11 mouse cellular contexts compared by ENCODE assay signal in genomic region chr16:29054423-29054822, GRCm38 (mm10).
DNase-seq lines count a peak whose midpoint lies in the region; ATAC-seq and TF ChIP-seq lines count a peak whose summit lies in the region.
"Had no signal": no experiment of that assay in that cellular context is flagged by ENCODE, and none has a peak within 500 bp of the region (broad histone marks: within the 10 kb centered on the region; RNA-seq: fewer than 3 reads in every experiment).

No protein-coding gene starts in this region.

- H3K4me3 ChIP-seq in embryonic facial prominence, embryonic 14.5 days (ENCODE audit: low read depth, low read length) = no peak overlapping the region
- no peak overlapping the region for H3K4me3 ChIP-seq in hindbrain, embryonic 16.5 days (ENCODE audit: low read length)
- no peak overlapping the region for H3K4me3 ChIP-seq in kidney, embryonic 16.5 days (ENCODE audit: low read length)
- H3K4me3 ChIP-seq in layer of hippocampus, adult 2 months = no peak overlapping the region
- H3K4me3 ChIP-seq: limb, embryonic 12.5 days had no signal

- peak; percentile 38 to 48 for DNase-seq in right cerebral cortex, postnatal 10 days (ENCODE audit: low spot score in 2 of 2)
- DNase-seq in right cerebral cortex, postnatal 36 days (ENCODE audit: low spot score in 2 of 2) = no peak
- DNase-seq in embryonic facial prominence, embryonic 14.5 days (ENCODE audit: low spot score) = peak; percentile 45
- no peak for DNase-seq in natural killer cell, adult 2 months (ENCODE audit: low spot score in 2 of 2)
- DNase-seq in layer of hippocampus, adult 2 months (ENCODE audit: low spot score in 2 of 2) = no peak
- DNase-seq: gastrocnemius, postnatal 36 days; heart, postnatal 4 days; lung, adult 2 months had no signal

- peak overlapping the region; percentile 8; the same call in 1 of the 2 replicates for H3K9ac ChIP-seq in embryonic facial prominence, embryonic 14.5 days (ENCODE audit: low read depth, low read length)
- H3K9ac ChIP-seq in hindbrain, embryonic 16.5 days (ENCODE audit: low read depth, low read length) = no peak overlapping the region
- H3K9ac ChIP-seq in kidney, embryonic 16.5 days (replicated peaks; ENCODE audit: low read length) = no peak overlapping the region
- H3K9ac ChIP-seq: limb, embryonic 12.5 days had no signal

- no peaks in the 10 kb centered on the region for H3K36me3 ChIP-seq in embryonic facial prominence, embryonic 14.5 days (ENCODE audit: control insufficient read depth, insufficient read depth, low read length)
- no peaks in the 10 kb centered on the region for H3K36me3 ChIP-seq in hindbrain, embryonic 16.5 days (ENCODE audit: control insufficient read depth, insufficient read depth, low read length)
- no peaks in the 10 kb centered on the region for H3K36me3 ChIP-seq in kidney, embryonic 16.5 days (ENCODE audit: insufficient read depth, low read length)
- H3K36me3 ChIP-seq: limb, embryonic 12.5 days had no signal

- no peaks in the 10 kb centered on the region for H3K27me3 ChIP-seq in embryonic facial prominence, embryonic 14.5 days (replicated peaks; ENCODE audit: control insufficient read depth, insufficient read depth, low read length)
- no peaks in the 10 kb centered on the region for H3K27me3 ChIP-seq in hindbrain, embryonic 16.5 days (replicated peaks; ENCODE audit: control insufficient read depth, insufficient read depth, low read length)
- H3K27me3 ChIP-seq in kidney, embryonic 16.5 days (ENCODE audit: insufficient read depth, low read length) = no peaks in the 10 kb centered on the region
- H3K27me3 ChIP-seq: limb, embryonic 12.5 days had no signal

- H3K4me2 ChIP-seq in embryonic facial prominence, embryonic 14.5 days (ENCODE audit: low read depth, low read length) = peak overlapping the region; percentile 36
- peak overlapping the region; percentile 11; the same call in 1 of the 2 replicates for H3K4me2 ChIP-seq in hindbrain, embryonic 16.5 days (ENCODE audit: low read length)
- H3K4me2 ChIP-seq in kidney, embryonic 16.5 days (replicated peaks; ENCODE audit: low read depth, low read length) = no peak overlapping the region
- H3K4me2 ChIP-seq: limb, embryonic 12.5 days had no signal

- ATAC-seq in embryonic facial prominence, embryonic 14.5 days (ENCODE audit: low read depth) = peak; percentile 41; the same call in 1 of the 2 replicates
- ATAC-seq in hindbrain, embryonic 16.5 days = peak; percentile 52; the same call in 1 of the 2 replicates
- ATAC-seq in kidney, embryonic 16.5 days (ENCODE audit: low FRiP score, low TSS enrichment) = no peak

- H3K4me1 ChIP-seq in embryonic facial prominence, embryonic 14.5 days (ENCODE audit: control insufficient read depth, insufficient read depth, low read length) = no peaks in the 10 kb centered on the region
- no peaks in the 10 kb centered on the region for H3K4me1 ChIP-seq in hindbrain, embryonic 16.5 days (ENCODE audit: control insufficient read depth, insufficient read depth, low read depth, low read length)
- H3K4me1 ChIP-seq in kidney, embryonic 16.5 days (ENCODE audit: insufficient read depth, low read length) = no peaks in the 10 kb centered on the region
- H3K4me1 ChIP-seq: limb, embryonic 12.5 days had no signal

- no peak overlapping the region for H3K27ac ChIP-seq in embryonic facial prominence, embryonic 14.5 days (replicated peaks; ENCODE audit: low read depth, low read length)
- H3K27ac ChIP-seq in hindbrain, embryonic 16.5 days (ENCODE audit: low read depth, low read length) = no peak overlapping the region
- no peak overlapping the region for H3K27ac ChIP-seq in kidney, embryonic 16.5 days (ENCODE audit: low read length)
- no peak overlapping the region for H3K27ac ChIP-seq in layer of hippocampus, adult 2 months
- H3K27ac ChIP-seq: limb, embryonic 12.5 days had no signal

- 14% methylated on average over 8 of the region's 8 CpGs for WGBS in embryonic facial prominence, embryonic 14.5 days
- 39% methylated on average over 8 of the region's 8 CpGs for WGBS in hindbrain, embryonic 16.5 days
- 52% methylated on average over 8 of the region's 8 CpGs for WGBS in kidney, embryonic 16.5 days

- TF ChIP-seq CTCF in layer of hippocampus, adult 2 months (conservative IDR thresholded peaks at IDR 0.05) = no peak

- no peaks in the 10 kb centered on the region for H3K9me3 ChIP-seq in embryonic facial prominence, embryonic 14.5 days (ENCODE audit: control insufficient read depth, low read length)
- H3K9me3 ChIP-seq in hindbrain, embryonic 16.5 days (ENCODE audit: control insufficient read depth, low read length) = no peaks in the 10 kb centered on the region
- H3K9me3 ChIP-seq in kidney, embryonic 16.5 days (ENCODE audit: low read length) = no peaks in the 10 kb centered on the region
- H3K9me3 ChIP-seq: limb, embryonic 12.5 days had no signal

Comparison
In these comparisons a context has a peak if more than half of its experiments do, and no peak if none do; other contexts are left out.
1. DNase-seq: peak in right cerebral cortex, postnatal 10 days (2 of 2) and embryonic facial prominence, embryonic 14.5 days (single experiment); none in right cerebral cortex, postnatal 36 days (0 of 2), natural killer cell, adult 2 months (0 of 2) and layer of hippocampus, adult 2 months (0 of 2).